Mouse (Mus musculus): ENCODE measurements at regions not wholly inside any gene's neighbourhood (a gene's known extent, or its start where the extent isn't known, plus 50 kb on each side); places are given as distances from the start of the nearest gene placed in this dataset.

DNA sequence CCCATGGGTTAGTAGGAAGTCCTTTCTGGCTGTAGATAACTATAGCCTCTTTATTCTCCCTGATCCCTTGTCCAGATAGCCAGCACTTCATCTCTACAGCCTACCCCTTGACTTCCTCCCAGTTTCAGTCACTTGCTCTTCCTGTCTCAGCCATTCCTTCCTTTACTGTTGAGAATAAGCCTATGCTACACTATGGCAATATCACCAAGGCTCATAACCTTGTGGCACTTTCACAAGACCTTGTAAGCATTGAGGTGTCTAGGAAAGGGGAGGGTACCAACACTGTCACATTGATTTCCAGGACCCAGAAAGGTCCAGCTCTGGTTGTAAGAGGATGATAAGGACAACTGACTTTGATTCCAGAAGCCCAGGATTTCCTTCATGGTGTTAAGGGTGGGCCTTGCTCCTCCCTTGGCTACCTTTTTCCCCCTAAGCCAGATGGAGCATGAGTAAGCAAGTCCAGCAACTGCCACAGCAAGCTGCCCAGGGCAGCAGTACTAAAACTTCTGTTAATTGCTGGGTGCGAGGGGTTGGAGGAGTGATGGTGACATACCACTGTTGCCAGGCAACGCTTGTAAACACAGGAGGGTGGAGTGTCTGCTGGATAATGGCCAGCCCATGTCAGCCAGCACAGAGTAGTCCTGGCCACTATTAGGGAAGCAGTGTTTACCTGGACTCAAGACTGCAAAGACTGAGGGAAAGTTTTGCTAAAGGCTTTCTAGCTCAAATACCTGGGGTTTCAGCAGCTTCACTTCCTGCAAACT is 75.7 kb downstream of the Ankrd16 start:
- in situ Hi-C loops (cut with MboI; ENCODE audit: low pct_ligation_motif_present, low pct_unique_long_range_greater_than_20kb, low sequenced_read_pairs): no loop called here
- Histone ChIP-seq H3K4me2 (ENCODE audit: insufficient read depth, low read depth, poor library complexity, severe bottlenecking) (no peak overlapping the region), H3K27me3 (replicated peaks) (no peaks in the 10 kb centered on the region), H3K79me2 (replicated peaks; ENCODE audit: control insufficient read depth, extremely low read depth, insufficient read depth, poor library complexity, severe bottlenecking) (no peaks in the 10 kb centered on the region), H3K27ac (ENCODE audit: insufficient read depth, low read depth) (no peak overlapping the region), H3K9me3 (replicated peaks; ENCODE audit: low read length) (no peaks in the 10 kb centered on the region), H3K4me3 (replicated peaks in 1 of 3; ENCODE audit: low read depth in 2 of 3, low read length in 2 of 3, poor library complexity in 1 of 3) (no peak overlapping the region), H3K36me3 (replicated peaks in 1 of 2; ENCODE audit: control insufficient read depth in 1 of 2, insufficient read depth in 1 of 2, low read length in 1 of 2) (no peaks in the 10 kb centered on the region), H3K9ac (ENCODE audit: insufficient read depth, low read depth) (no peak overlapping the region), H3K4me1 (ENCODE audit: control insufficient read depth in 1 of 2, insufficient read depth in 2 of 2) (no peaks in the 10 kb centered on the region)
- TF ChIP-seq EP300 (IDR thresholded peaks at IDR 0.05; ENCODE audit: low read length): no peak
- no peak for TF ChIP-seq MXI1 (IDR thresholded peaks at IDR 0.05; ENCODE audit: low read depth, low read length)
- no peak for TF ChIP-seq MAZ (IDR thresholded peaks at IDR 0.05; ENCODE audit: low read depth, low read length)
- TF ChIP-seq POLR2AphosphoS2 (IDR thresholded peaks at IDR 0.05; ENCODE audit: low read depth, low read length): no peak
- TF ChIP-seq IRF4 (IDR thresholded peaks at IDR 0.05; ENCODE audit: low read depth, low read length): no peak
- no peak for TF ChIP-seq USF1 (IDR thresholded peaks at IDR 0.05; ENCODE audit: low read depth, low read length)
- dilution Hi-C loops (cut with MboI; ENCODE audit: extremely low pct_ligation_motif_present, extremely low pct_unique_long_range_greater_than_20kb, low sequenced_read_pairs): no loop called here
- no peak for DNase-seq (ENCODE audit: extremely low read depth)

DNA sequence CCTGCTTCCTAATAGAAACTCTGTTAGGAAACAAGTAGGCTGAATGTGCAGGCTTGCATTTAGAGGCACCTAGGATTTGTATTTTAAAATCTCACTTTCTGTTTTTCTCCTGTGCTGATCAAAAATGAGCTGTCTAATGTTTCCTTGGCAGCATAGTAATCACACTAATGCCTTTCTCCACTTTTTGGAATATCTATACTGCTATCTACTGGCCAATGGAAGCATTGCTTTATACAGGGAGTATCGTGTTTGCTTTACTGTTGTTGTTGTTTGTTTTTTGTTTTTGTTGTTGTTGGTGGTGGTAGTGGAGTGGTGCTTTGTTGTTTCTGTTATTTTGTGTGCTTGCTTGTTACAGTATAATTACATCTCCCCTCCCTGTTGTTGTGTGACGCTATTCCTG is 92.3 kb downstream of the Ankrd16 start:
- no peak for DNase-seq (ENCODE audit: extremely low read depth)
- H3K4me2 ChIP-seq (ENCODE audit: insufficient read depth, low read depth, poor library complexity, severe bottlenecking): no peak overlapping the region
- no peak overlapping the region for H3K4me3 ChIP-seq (replicated peaks in 1 of 3; ENCODE audit: low read depth in 2 of 3, low read length in 2 of 3, poor library complexity in 1 of 3)
- H3K27me3 ChIP-seq (replicated peaks): no peaks in the 10 kb centered on the region
- in situ Hi-C loops (cut with MboI; ENCODE audit: low pct_ligation_motif_present, low pct_unique_long_range_greater_than_20kb, low sequenced_read_pairs): no loop called here
- no peaks in the 10 kb centered on the region for H3K4me1 ChIP-seq (ENCODE audit: control insufficient read depth in 1 of 2, insufficient read depth in 2 of 2)
- TF ChIP-seq RAD21 (IDR thresholded peaks at IDR 0.05; ENCODE audit: low read depth, low read length) (peak; percentile 67), CTCF (conservative IDR thresholded peaks at IDR 0.05 in 1 of 2, IDR thresholded peaks at IDR 0.05 in 1 of 2; ENCODE audit: low read depth in 2 of 2, low read length in 2 of 2) (peak in 1 of 2 experiments; percentile 59; a peak in 2 of 4 replicates), POLR2AphosphoS2 (IDR thresholded peaks at IDR 0.05; ENCODE audit: low read depth, low read length) (no peak), SMC3 (IDR thresholded peaks at IDR 0.05; ENCODE audit: low read depth, low read length) (peak; percentile 40)
- no peaks in the 10 kb centered on the region for H3K9me3 ChIP-seq (replicated peaks; ENCODE audit: low read length)
- no peak overlapping the region for H3K9ac ChIP-seq (ENCODE audit: insufficient read depth, low read depth)
- H3K36me3 ChIP-seq (replicated peaks in 1 of 2; ENCODE audit: control insufficient read depth in 1 of 2, insufficient read depth in 1 of 2, low read length in 1 of 2): no peaks in the 10 kb centered on the region
- no peaks in the 10 kb centered on the region for H3K79me2 ChIP-seq (replicated peaks; ENCODE audit: control insufficient read depth, extremely low read depth, insufficient read depth, poor library complexity, severe bottlenecking)
- dilution Hi-C loops (cut with MboI; ENCODE audit: extremely low pct_ligation_motif_present, extremely low pct_unique_long_range_greater_than_20kb, low sequenced_read_pairs): no loop called here
- H3K27ac ChIP-seq (ENCODE audit: insufficient read depth, low read depth): no peak overlapping the region

DNA sequence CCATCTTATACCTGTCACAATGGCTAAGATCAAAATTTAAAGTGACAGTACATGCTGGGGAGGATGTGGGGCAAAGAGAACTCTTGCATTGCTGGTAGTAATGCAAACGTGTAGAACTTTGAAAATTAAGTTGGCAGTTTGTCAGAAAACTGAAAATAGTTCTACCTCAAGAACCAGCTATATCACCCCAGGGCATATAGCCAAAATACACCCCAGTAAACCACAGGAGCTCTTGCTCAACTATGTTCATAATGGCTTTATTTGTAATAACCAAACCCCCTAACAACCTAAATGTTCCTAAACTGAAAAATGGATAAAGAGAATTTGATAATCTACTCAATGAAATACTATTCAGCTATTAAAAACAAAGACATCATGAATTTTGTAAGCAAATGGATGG is 102.3 kb downstream of the Ankrd16 start:
- H3K4me2 ChIP-seq (ENCODE audit: insufficient read depth, low read depth, poor library complexity, severe bottlenecking): no peak overlapping the region
- dilution Hi-C loops (cut with MboI; ENCODE audit: extremely low pct_ligation_motif_present, extremely low pct_unique_long_range_greater_than_20kb, low sequenced_read_pairs): no loop called here
- in situ Hi-C loops (cut with MboI; ENCODE audit: low pct_ligation_motif_present, low pct_unique_long_range_greater_than_20kb, low sequenced_read_pairs): no loop called here
- H3K79me2 ChIP-seq (replicated peaks; ENCODE audit: control insufficient read depth, extremely low read depth, insufficient read depth, poor library complexity, severe bottlenecking): no peaks in the 10 kb centered on the region
- no peak overlapping the region for H3K4me3 ChIP-seq (replicated peaks in 1 of 3; ENCODE audit: low read depth in 2 of 3, low read length in 2 of 3, poor library complexity in 1 of 3)
- no peaks in the 10 kb centered on the region for H3K36me3 ChIP-seq (replicated peaks in 1 of 2; ENCODE audit: control insufficient read depth in 1 of 2, insufficient read depth in 1 of 2, low read length in 1 of 2)
- H3K27ac ChIP-seq (ENCODE audit: insufficient read depth, low read depth): no peak overlapping the region
- TF ChIP-seq USF1 (IDR thresholded peaks at IDR 0.05; ENCODE audit: low read depth, low read length) (no peak), CHD1 (IDR thresholded peaks at IDR 0.05; ENCODE audit: low read depth, low read length) (no peak), SIN3A (IDR thresholded peaks at IDR 0.05; ENCODE audit: low read length) (no peak), POLR2AphosphoS2 (IDR thresholded peaks at IDR 0.05; ENCODE audit: low read depth, low read length) (no peak), JUN (IDR thresholded peaks at IDR 0.05; ENCODE audit: insufficient read depth, low read depth, low read length) (no peak), ZMIZ1 (IDR thresholded peaks at IDR 0.05; ENCODE audit: low read depth, low read length) (no peak), EP300 (IDR thresholded peaks at IDR 0.05; ENCODE audit: low read length) (no peak), ZKSCAN1 (IDR thresholded peaks at IDR 0.05; ENCODE audit: borderline replicate concordance, low read depth, low read length) (no peak), ELF1 (IDR thresholded peaks at IDR 0.05; ENCODE audit: low read depth, low read length) (no peak), PAX5 (IDR thresholded peaks at IDR 0.05; ENCODE audit: low read length) (no peak), BHLHE40 (IDR thresholded peaks at IDR 0.05; ENCODE audit: low read depth, low read length) (no peak)
- no peaks in the 10 kb centered on the region for H3K27me3 ChIP-seq (replicated peaks)
- DNase-seq (ENCODE audit: extremely low read depth): no peak
- H3K9me3 ChIP-seq (replicated peaks; ENCODE audit: low read length): peaks cover 2% of the 10 kb centered on the region
- no peak overlapping the region for H3K9ac ChIP-seq (ENCODE audit: insufficient read depth, low read depth)
- H3K4me1 ChIP-seq (ENCODE audit: control insufficient read depth in 1 of 2, insufficient read depth in 2 of 2): no peaks in the 10 kb centered on the region

Data from CH12.LX (cell line).